17 mouse cellular contexts compared by ENCODE assay signal in the genomic region with DNA sequence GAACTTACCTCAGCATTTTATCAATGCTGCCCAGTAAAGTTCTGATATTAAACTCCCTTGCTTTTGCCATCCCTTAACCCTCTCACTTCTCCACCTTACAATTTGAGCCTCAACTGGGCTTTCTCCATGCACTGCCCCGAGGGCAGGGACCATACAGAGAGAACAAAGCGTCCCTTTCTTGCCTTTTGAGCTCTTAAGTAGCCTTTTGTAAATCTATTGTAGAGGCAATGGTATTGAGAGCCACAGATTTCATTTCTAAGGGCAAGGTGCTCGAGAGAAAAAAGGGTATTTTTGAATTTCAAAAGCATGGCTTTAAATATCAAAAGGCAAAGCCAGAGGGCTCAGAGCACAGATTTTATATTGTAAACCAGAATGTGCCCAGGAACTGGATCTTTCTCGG.
"Had no signal": no experiment of that assay in that cellular context is flagged by ENCODE, and none has a peak within 500 bp of the region (broad histone marks: within the 10 kb centered on the region; RNA-seq: fewer than 3 reads in every experiment).

No protein-coding gene starts in this region.

- H3K4me3 ChIP-seq: left cerebral cortex, adult 2 months had no signal

- H3K27ac ChIP-seq: left cerebral cortex, adult 2 months; liver, embryonic 14.5 days; macrophage; stomach, postnatal 0 days had no signal

- H3K9ac ChIP-seq: liver, embryonic 14.5 days; liver, postnatal 0 days; lung, embryonic 14.5 days had no signal

- H3K4me2 ChIP-seq: lung, embryonic 14.5 days had no signal

- ATAC-seq: liver, postnatal 0 days; lung, postnatal 0 days had no signal

- DNase-seq: kidney, adult 9 months; kidney, postnatal 14 days; layer of hippocampus, postnatal 36 days; liver, postnatal 0 days; lung, embryonic 14.5 days; midbrain, embryonic 14.5 days; right cerebral cortex, adult 18-20 months; right cerebral cortex, postnatal 14 days; right cerebral cortex, postnatal 4 days; thymus, adult 2 months; thymus, postnatal 14 days; thymus, postnatal 4 days had no signal
